Mouse (Mus musculus) embryonic stem cell, embryonic (primary cell): ENCODE data around the gene Ahcyl2.

Experiments used
- CTCF ChIA-PET, 4 experiments: fragments of 300-600 bp in 2 of 4; fragments of 350-600 bp in 2 of 4; sonication (Branson Sonifier 250); formaldehyde crosslinking; loops; one replicate each; lab custom pipeline; 2022; ENCODE audit warnings: inconsistent platforms in 2 of 4; lab: Charles Lee
- POLR2A ChIA-PET, 4 experiments: fragments of 300-600 bp in 2 of 4; fragments of 350-600 bp in 2 of 4; sonication (Branson Sonifier 250); formaldehyde crosslinking; loops; one replicate each; lab custom pipeline; 2022; ENCODE audit warnings: antibody characterized with exemption in 4 of 4, inconsistent platforms in 1 of 4; lab: Charles Lee

Gene Ahcyl2

DNA sequence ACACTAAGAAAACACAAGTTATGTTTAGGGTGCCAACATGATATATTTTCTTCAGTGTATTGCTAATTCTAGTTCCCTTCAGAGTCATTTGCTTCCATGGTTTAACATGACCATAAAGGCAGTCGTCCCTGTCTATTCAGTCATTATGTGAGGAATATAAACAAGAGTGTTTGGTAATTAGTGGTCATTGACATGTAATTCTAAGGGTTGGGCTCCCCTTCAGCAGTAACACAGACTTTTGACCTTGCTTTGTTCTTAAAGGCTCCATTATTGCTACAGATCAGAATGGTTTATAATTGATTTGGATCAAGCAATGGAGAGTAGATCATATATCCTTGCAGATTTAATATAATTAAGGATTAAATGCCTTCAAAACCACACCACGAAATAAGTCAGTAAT is 82.9 kb downstream of the Ahcyl2 start:
- ChIA-PET POLR2A (interaction anchor here in 1 of 4 experiments (0.5 to 1.8 kb wide), 5 partner anchors 9 to 259 kb away, joined by 3 to 11 read pairs (median 4); partner anchors contain the start of gene Strip2), CTCF (interaction anchor here in 2 of 4 experiments (1.5 to 2.0 kb wide), 2 partner anchors 9 kb away, joined by 8 to 9 read pairs; no protein-coding TSS in a partner anchor)

DNA sequence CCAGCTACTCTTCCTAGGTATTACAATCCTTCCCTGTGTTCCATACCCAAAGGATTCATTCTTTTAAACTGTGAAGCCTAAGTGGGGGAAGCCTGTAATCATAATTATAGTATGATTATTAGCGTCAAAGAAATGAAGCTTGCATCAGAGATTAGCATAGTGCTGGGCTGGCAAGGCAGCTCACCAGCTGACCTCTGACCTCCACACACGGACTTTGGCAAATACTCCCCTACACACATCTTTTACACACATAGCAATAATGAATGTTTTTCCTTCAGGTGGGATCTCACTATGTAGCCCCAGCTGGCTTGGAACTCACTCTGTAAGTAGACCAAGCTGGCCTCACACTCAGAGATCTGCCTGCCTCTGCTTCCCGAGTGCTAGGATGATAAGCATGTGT is 84.1 kb downstream of the Ahcyl2 start:
- ChIA-PET CTCF (interaction anchor here in 1 of 4 experiments (1.1 kb wide), 1 partner anchor 8 kb away, joined by 3 read pairs; no protein-coding TSS in a partner anchor), POLR2A (interaction anchor here in 2 of 4 experiments (0.6 to 1.2 kb wide), 4 partner anchors 8 to 83 kb away, joined by 3 to 8 read pairs (median 3); no protein-coding TSS in a partner anchor)

DNA sequence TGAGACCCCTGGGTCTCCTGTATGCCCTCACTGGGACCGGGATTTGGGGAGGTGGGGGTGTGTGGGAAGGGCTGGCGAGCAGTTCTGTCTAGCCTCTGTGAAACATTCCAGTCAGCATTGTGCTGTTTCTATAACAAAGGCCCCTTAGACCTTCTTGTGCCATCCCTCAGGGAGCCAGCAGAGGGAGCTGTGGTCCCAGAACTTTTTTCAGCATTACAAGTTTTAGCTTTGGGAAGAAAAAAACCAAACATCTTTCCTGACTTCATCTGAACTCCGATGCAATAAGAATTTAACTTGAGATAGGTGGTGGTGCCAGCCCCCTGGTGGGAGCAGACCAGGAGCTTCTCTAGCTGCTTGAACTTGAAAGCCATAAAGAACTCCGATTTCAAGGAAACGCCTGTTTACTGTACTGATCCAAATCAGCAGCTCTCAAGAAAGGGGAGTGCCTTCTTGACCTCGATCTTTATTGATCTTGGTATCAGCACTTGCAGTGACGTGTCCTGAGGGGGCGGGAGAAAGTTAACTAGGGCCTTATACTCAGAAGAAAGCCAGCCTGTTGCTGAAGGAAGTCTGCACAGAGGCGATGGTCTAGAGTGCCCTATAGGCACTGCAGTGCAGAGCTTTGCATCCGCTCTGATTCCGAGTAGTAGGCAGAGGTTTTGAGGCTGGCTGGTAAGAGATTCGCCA is 85.5 kb downstream of the Ahcyl2 start:
- ChIA-PET CTCF (interaction anchor here (0.6 to 1.6 kb wide), 47 partner anchors 8 to 737 kb away, joined by 3 to 18 read pairs (median 4); partner anchors contain the start of gene Strip2 (in 3 of the 4)), POLR2A (interaction anchor here (0.6 to 2.7 kb wide), 34 partner anchors 8 to 713 kb away, joined by 3 to 14 read pairs (median 4); partner anchors contain the start of gene Strip2 (in 2 of the 4))

DNA sequence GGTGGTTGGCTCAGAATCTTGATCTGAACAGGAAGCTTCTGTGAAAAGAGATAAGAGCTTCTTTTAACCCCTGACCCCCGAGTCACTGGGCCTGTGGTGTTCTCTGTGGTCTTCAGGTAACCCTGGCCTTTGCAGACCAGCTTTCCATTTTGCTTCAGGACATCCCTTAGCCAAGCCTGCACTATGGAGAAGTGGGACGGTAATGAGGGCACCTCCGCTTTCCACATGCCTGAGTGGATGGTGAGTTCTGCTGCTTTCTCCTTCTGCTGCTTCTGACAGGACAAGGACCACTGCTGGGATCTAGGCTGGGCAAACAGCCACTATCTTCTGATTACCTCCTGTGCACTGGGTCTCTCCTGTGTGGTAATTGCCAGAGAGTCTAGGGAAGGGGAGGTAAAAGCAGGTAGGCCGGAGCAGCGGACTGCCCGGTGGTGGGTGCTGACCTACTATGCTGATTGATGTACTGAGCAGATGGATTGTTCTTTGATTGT is 86.1 kb downstream of the Ahcyl2 start:
- ChIA-PET POLR2A (interaction anchor here (0.6 to 2.7 kb wide), 29 partner anchors 8 to 446 kb away, joined by 3 to 14 read pairs (median 4); partner anchors contain the start of gene Strip2 (in 2 of the 4)), CTCF (interaction anchor here (0.6 to 1.6 kb wide), 42 partner anchors 8 to 738 kb away, joined by 3 to 18 read pairs (median 4); partner anchors contain the start of gene Strip2 (in 2 of the 4))

DNA sequence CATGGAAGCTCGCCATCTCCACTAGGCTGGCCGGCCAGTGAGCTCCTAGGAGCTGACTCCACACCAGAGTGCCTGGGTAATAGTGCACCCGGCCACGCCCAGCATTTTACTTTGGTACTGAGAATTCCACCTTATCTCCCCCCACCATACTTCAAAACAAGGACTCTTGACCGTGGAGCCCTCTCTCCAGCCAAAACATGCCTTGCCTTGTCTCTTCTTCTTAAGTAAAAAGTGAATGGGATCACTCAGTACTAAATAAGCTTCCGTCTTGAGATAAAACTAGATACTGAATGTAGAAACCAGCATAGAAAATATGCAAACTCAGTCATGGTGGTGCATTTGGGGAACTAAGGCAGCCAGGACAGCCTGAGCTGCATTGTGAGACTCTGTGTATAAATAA is 90.8 kb downstream of the Ahcyl2 start:
- ChIA-PET POLR2A (interaction anchor here in 2 of 4 experiments (0.8 to 4.2 kb wide), 7 partner anchors 8 to 58 kb away, joined by 3 to 14 read pairs (median 9); partner anchors contain the start of gene Strip2 (in 1 of the 2)), CTCF (interaction anchor here in 3 of 4 experiments (0.6 to 3.2 kb wide), 7 partner anchors 9 to 385 kb away, joined by 3 to 14 read pairs (median 4); no protein-coding TSS in a partner anchor)

DNA sequence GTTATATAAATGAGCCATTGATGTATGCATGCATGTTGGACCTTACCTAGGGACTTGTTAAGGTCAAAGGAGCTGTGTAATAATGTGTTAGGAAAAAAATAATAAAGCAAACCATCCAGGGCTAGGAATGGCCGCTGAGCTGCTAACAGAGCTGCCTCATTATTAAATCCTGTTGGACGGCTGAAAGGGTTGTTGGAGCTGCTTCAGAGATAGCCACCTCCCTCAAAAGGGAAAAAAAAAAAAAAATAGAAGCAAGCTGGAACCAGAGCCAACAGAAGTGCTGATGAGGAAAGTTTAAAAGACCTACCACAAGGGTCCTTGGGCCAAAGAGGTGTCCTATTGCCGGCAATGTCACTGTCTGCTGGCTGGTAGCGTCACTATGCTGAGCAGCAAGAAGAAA is 91.5 kb downstream of the Ahcyl2 start:
- POLR2A ChIA-PET: interaction anchor here (0.6 to 4.2 kb wide), 12 partner anchors 8 to 400 kb away, joined by 3 to 14 read pairs (median 4); partner anchors contain the start of gene Strip2 (in 1 of the 4)
- CTCF ChIA-PET: interaction anchor here (0.6 to 3.2 kb wide), 19 partner anchors 9 to 386 kb away, joined by 3 to 14 read pairs (median 4); partner anchors contain the start of gene Strip2 (in 1 of the 4)

DNA sequence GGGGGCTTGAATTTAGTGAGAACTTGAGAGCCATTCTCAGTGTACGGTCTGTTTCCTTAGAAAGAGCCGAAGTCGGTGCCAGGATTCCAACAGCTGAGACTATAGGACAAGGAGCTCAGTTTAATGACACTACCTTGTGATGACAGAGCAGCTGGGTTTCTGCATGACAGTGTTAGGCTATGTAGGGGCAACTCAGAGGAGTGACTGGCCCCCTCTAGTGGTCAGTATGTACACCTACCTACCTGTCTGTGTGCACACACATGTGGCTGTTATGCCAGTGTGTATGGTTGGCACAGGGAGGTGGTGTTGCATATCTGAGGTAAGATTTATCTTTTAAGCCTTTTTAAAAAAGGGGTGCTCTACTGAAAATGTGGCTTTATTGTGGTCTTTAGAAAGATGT is 92.4 kb downstream of the Ahcyl2 start:
- POLR2A ChIA-PET: interaction anchor here in 2 of 4 experiments (0.9 to 4.2 kb wide), 8 partner anchors 8 to 125 kb away, joined by 3 to 14 read pairs (median 7); partner anchors contain the start of gene Strip2 (in 1 of the 2)
- CTCF ChIA-PET: interaction anchor here (0.6 to 3.2 kb wide), 38 partner anchors 8 to 379 kb away, joined by 3 to 14 read pairs (median 4); partner anchors contain the start of genes Strip2 (in 2 of the 4), Smo (in 1 of the 4) and Tspan33 (in 1 of the 4)

DNA sequence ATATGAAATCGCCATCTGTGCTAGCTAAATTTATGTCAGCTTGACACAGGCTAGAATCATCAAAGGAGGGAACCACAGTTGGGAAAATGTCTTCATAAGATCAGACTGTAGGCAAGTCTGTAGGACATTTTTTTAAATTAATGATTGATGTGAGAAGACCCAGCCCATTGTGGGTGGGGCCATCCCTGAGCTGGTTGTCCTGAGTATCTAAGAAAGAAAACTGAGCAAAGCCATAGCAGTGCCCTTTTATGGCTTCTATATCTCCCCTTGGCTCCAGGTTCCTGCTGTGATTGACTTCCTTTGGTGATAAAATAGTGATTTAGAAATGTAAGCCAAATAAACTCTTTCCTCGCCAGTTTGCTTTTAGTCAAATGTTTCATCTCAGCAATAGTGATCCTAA is 97.1 kb downstream of the Ahcyl2 start:
- ChIA-PET POLR2A (interaction anchor here in 2 of 4 experiments (1.0 to 1.6 kb wide), 2 partner anchors 22 to 52 kb away, joined by 3 read pairs; partner anchors contain the start of gene Strip2 (in 1 of the 2)), CTCF (interaction anchor here in 3 of 4 experiments (0.7 to 1.0 kb wide), 3 partner anchors 11 to 292 kb away, joined by 3 to 4 read pairs (median 3); no protein-coding TSS in a partner anchor)

DNA sequence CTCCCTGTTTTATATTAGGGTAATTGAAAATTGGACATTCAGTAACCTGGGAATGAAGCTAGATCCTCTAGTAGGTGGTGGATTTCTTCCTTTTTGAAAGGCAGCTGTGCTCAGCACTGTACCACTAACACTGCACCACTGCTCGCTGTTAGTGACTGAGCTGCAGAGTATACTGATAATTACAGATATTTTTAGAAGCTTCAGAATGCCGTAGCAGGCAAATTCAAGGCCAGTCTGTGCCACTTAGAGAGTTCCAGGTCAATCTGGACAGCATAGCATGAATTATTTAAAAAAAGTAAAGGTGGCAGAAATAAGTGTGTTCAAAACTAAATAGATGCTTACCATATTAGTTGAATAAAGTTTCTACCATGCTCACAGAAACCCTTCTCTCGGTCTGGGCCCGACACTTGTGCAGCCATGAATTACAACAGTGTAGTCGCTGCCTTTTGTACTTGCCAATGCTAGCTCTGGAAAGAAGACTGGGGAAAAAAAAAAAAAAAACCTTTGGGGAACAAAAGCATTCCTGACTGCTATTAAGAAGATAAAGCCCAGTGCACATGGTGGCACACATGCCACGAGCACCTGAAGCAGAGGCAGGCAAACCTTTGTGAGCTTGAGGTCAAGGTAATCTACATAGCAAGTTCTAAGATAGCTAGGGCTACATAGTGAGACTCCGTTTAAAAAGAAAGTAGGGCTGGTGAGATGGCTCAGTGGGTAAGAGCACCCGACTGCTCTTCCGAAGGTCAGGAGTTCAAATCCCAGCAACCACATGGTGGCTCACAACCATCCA is 99.3 kb downstream of the Ahcyl2 start:
- POLR2A ChIA-PET: interaction anchor here (0.6 to 3.3 kb wide), 42 partner anchors 7 to 519 kb away, joined by 3 to 36 read pairs (median 5); partner anchors contain the start of genes Strip2 (in 3 of the 4), Calu (in 1 of the 4) and Smo (in 1 of the 4)
- CTCF ChIA-PET: interaction anchor here in 2 of 4 experiments (0.5 to 2.4 kb wide), 10 partner anchors 10 to 1334 kb away, joined by 3 to 18 read pairs (median 4); no protein-coding TSS in a partner anchor

DNA sequence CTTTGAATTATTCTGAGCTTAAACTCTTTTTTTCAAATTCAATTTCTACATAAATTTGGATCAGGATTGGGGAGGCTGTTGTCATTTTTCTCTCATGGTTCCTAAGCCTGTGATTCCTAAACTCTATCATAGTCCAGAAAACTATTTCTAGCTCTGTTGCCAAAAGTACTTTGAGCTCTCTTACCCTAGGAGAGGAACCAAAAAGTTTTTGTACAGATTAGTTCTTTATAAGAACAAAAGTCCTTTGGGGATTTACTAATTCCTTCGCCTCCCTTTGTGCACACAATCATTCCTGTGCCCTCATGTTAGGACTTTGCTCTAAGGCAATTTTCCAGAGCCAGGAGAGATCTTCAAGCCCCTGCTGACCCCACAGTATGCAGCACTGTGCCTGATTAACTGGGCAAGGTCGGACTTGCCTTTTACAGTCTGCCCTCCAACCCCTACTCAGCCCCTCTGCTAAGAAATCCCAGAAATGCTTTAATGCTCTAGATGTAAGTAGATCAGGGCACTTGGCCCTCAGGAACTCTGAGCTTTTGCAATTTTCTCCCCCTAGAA is 100.6 kb downstream of the Ahcyl2 start:
- CTCF ChIA-PET: interaction anchor here (0.6 to 3.2 kb wide), 6 partner anchors 8 to 298 kb away, joined by 3 to 18 read pairs (median 4); no protein-coding TSS in a partner anchor
- POLR2A ChIA-PET: interaction anchor here in 3 of 4 experiments (0.6 to 3.3 kb wide), 32 partner anchors 8 to 404 kb away, joined by 3 to 36 read pairs (median 4); partner anchors contain the start of genes Strip2 (in 2 of the 3) and Smo (in 1 of the 3)

DNA sequence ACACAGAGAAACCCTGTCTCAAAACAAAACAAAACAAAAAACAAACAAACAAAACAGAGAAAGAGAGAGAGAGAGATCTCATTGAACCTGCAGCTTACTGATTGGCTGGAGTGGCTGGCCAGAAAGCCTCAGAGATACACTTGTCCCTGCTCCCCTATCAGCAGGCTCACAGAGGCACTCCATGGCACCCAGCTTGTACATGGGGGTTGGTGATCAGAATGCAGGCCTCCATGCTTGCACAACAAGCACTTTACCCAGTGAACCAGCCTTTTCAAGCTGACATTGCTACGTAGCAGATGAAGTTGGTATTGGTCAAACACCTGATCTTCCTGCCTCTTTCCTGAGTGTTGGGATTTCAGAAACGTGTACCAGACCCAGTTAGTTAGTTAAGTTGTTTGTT is 105.8 kb downstream of the Ahcyl2 start:
- CTCF ChIA-PET: interaction anchor here in 1 of 4 experiments (2.9 kb wide), 1 partner anchor 14 kb away, joined by 11 read pairs; no protein-coding TSS in a partner anchor
- POLR2A ChIA-PET: interaction anchor here in 2 of 4 experiments (1.0 to 1.5 kb wide), 4 partner anchors 12 to 103 kb away, joined by 3 to 5 read pairs (median 3); partner anchors contain the start of gene Strip2 (in 1 of the 2)

DNA sequence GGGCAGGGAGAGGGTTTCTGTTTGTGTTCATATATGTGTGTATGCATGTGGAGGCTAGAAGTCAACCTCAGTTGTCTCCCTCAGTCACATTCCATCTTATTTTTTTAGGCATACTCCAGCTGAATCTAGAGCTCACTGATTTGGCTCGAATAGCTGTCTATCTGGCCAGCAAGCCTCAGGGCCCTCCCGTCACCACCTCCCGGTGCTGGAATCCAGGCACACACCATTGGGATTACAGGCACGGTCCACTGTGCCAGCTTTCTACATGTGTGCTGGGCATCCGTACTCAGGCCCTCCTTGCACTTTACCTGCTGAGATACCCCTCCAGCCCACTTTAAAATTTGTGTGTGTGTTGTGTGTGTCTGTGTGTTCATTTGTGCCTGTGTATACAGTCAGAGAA is 107.8 kb downstream of the Ahcyl2 start:
- CTCF ChIA-PET: interaction anchor here in 2 of 4 experiments (1.6 to 2.9 kb wide), 3 partner anchors 15 to 22 kb away, joined by 3 to 11 read pairs (median 7); no protein-coding TSS in a partner anchor

DNA sequence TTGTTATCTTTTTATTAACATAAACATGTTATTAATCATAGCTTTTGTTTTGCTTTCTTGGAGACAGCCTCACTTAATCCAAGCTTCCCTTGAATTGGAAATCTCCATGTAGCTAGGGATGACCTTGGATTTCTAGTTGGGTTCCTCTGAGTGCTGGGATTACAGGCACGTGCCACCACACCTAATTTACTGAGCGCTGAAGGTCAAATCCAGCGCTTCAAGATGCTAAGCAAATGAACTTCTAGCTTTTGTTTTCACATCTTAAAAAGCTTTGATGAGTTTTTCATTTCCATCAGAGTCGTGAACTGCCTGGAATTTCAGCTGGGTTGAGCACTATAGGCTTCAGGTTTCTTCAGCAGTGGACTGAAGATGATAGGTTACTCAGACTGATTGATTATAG is 109.0 kb downstream of the Ahcyl2 start:
- ChIA-PET CTCF (interaction anchor here in 3 of 4 experiments (1.0 to 1.6 kb wide), 6 partner anchors 9 to 23 kb away, joined by 3 to 7 read pairs (median 4); no protein-coding TSS in a partner anchor), POLR2A (interaction anchor here (0.5 to 3.1 kb wide), 21 partner anchors 8 to 553 kb away, joined by 3 to 36 read pairs (median 4); partner anchors contain the start of genes Strip2 (in 2 of the 4) and Calu (in 1 of the 4))

More for the DNA sequence above, 107.8 kb downstream of the Ahcyl2 start:
- POLR2A ChIA-PET: interaction anchor here in 2 of 4 experiments (0.6 to 3.1 kb wide), 12 partner anchors 8 to 481 kb away, joined by 3 to 36 read pairs (median 3); partner anchors contain the start of gene Strip2 (in 1 of the 2)

DNA sequence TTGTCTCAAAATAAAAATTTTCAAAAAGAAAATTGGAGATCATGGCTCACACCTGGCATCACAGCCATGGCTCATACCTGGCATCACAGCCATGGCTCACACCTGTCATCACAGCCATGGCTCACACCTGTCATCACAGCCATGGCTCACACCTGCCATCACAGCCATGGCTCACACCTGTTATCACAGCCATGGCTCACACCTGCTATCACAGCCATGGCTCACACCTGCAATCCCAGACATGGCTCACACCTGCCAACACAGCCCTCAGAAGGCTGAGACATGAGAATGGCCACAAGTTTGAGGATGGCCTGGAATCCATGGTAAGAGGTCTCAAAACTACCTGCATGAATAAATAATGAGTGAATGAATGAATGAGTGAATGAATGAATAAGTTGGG is 111.8 kb downstream of the Ahcyl2 start:
- ChIA-PET POLR2A (no interaction called here), CTCF (interaction anchor here in 1 of 4 experiments (0.5 kb wide), 1 partner anchor 112 kb away, joined by 9 read pairs; the partner anchor contains the start of gene Ahcyl2)

DNA sequence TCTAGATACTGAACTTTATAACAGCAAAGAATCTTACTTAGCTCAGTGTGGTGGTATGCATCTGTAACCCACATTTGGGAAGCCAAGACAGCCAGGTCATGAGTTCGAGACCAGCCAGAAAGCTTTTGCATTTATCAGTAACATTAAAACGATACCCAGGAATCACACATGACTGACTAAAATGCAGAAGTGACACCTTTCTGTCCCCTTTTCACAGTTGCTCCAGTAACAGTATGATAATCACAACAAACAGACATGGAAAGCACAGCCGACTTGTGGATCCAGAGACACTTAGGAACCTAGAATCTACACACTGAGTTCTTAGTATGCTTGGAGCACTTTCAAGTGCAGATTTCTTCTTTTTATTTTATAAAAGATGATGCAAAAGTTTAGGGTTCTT is 113.0 kb downstream of the Ahcyl2 start:
- ChIA-PET POLR2A (interaction anchor here in 1 of 4 experiments (0.6 to 1.7 kb wide), 8 partner anchors 10 to 122 kb away, joined by 3 to 4 read pairs (median 3); partner anchors contain the start of gene Strip2), CTCF (interaction anchor here in 1 of 4 experiments (1.1 kb wide), 1 partner anchor 330 kb away, joined by 3 read pairs; no protein-coding TSS in a partner anchor)

DNA sequence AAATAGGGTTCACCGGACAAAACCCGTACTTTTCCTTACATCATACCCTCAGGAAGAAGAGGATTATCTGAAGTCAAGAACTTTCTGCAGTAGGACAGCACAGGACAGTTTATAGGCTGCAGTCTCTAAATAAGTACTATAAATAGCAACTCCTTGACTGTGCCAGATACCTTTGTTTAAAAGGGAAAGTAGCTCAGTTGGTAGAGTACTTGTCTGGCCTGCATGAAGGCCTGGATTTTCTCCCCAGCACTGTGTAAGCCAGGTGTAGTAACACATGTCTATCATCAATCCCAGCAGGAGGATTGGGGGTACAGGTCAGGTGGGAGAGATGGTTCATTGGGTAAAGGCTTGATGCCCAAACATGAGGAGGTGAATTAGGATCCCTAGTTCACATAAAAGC is 114.1 kb downstream of the Ahcyl2 start:
- ChIA-PET CTCF (interaction anchor here in 1 of 4 experiments (0.9 to 1.1 kb wide), 2 partner anchors 123 to 329 kb away, joined by 3 read pairs; no protein-coding TSS in a partner anchor), POLR2A (interaction anchor here in 2 of 4 experiments (1.3 to 1.9 kb wide), 6 partner anchors 14 to 123 kb away, joined by 3 to 10 read pairs (median 4); partner anchors contain the start of gene Strip2 (in 1 of the 2))
